Mouse (Mus musculus) G1E-ER4 (cell line): ENCODE results near the gene Acox3. TPM values are rescaled to one million over a fixed set of nuclear protein-coding genes. Genes with fewer than 3 reads are reported as not detected.

Experiments used
- GATA1 ChIP-seq: IDR thresholded peaks from one replicate; pipeline ENCODE4 v1.8.0; 2012; ENCODE audit warnings: low read length, inconsistent platforms
- polyA plus RNA-seq: library from polyadenylated mRNA; stranded (reverse); fragments of >175 nt; gene quantifications from 2 replicates; pipeline ENCODE4 v1.2.3, GENCODE M21; 2012

Acox3 gene
- polyA plus RNA-seq, 1 experiment = 4.3 TPM

GRCm38 (mm10) chr5:35596169-35597160 lies 13.6 kb downstream of the Acox3 start:
- TF ChIP-seq GATA1 = no peak

- TF ChIP-seq GATA1 = no peak
These were observed 17.4 kb downstream of the Acox3 start for GRCm38 (mm10) chr5:35600233-35600632.

GRCm38 (mm10) chr5:35601526-35601925 lies 18.7 kb downstream of the Acox3 start:
- TF ChIP-seq GATA1 = no peak

GRCm38 (mm10) chr5:35605355-35605754 lies 22.5 kb downstream of the Acox3 start:
- TF ChIP-seq GATA1 = no peak

- no peak for TF ChIP-seq GATA1
These were observed 24.0 kb downstream of the Acox3 start for GRCm38 (mm10) chr5:35606800-35607199.

GRCm38 (mm10) chr5:35607784-35608183 lies 24.9 kb downstream of the Acox3 start:
- no peak for TF ChIP-seq GATA1

GRCm38 (mm10) chr5:35608559-35608958 lies 25.7 kb downstream of the Acox3 start:
- no peak for TF ChIP-seq GATA1

- no peak for TF ChIP-seq GATA1
These were observed 26.5 kb downstream of the Acox3 start for GRCm38 (mm10) chr5:35609381-35609780.

- TF ChIP-seq GATA1 = no peak
These were observed 27.1 kb downstream of the Acox3 start for GRCm38 (mm10) chr5:35609971-35610370.

- TF ChIP-seq GATA1 = no peak
These were observed 27.5 kb downstream of the Acox3 start for GRCm38 (mm10) chr5:35610381-35610780.

- no peak for TF ChIP-seq GATA1
These were observed 28.3 kb downstream of the Acox3 start for GRCm38 (mm10) chr5:35611170-35611569.

GRCm38 (mm10) chr5:35611900-35612299 lies 29.1 kb downstream of the Acox3 start:
- TF ChIP-seq GATA1 = no peak

- TF ChIP-seq GATA1 = no peak
These were observed 29.9 kb downstream of the Acox3 start for GRCm38 (mm10) chr5:35612722-35613121.

- no peak for TF ChIP-seq GATA1
These were observed 34.1 kb downstream of the Acox3 start for GRCm38 (mm10) chr5:35616943-35617342.

- no peak for TF ChIP-seq GATA1
These were observed 38.3 kb downstream of the Acox3 start for GRCm38 (mm10) chr5:35621114-35621513.

- TF ChIP-seq GATA1 = no peak
These were observed 41.0 kb downstream of the Acox3 start for GRCm38 (mm10) chr5:35623831-35624230.

- no peak for TF ChIP-seq GATA1
These were observed 42.0 kb downstream of the Acox3 start for GRCm38 (mm10) chr5:35624751-35625239.
